Mouse (Mus musculus) gastrocnemius, adult 18-20 months (tissue): ENCODE results near the gene Olfr381. TPM values are rescaled to one million over a fixed set of nuclear protein-coding genes. Genes with fewer than 3 reads are reported as not detected.
"Not testable (repeated sequence)": the region's sequence is repeated elsewhere in the genome, so short reads cannot be mapped to it uniquely, and the experiment has no call there.

ENCODE experiments used
- DNase-seq: peaks from one replicate; pipeline ENCODE4 v3.0.0; 2021; ENCODE audit warnings: low spot score
- long read RNA-seq, 2 experiments: library from polyadenylated mRNA; stranded (forward); transcript quantifications; one replicate each; pipeline ENCODE4 v2.0.0; 2021
- total RNA-seq, 2 experiments: library from RNA; stranded (reverse); gene quantifications; 2 replicates each; pipeline ENCODE4 v1.2.3; 2021

The Olfr381 gene
- not detected for total RNA-seq
- long read RNA-seq, experiment 1, result 0 reads
- long read RNA-seq, experiment 2, result 0 reads

DNA sequence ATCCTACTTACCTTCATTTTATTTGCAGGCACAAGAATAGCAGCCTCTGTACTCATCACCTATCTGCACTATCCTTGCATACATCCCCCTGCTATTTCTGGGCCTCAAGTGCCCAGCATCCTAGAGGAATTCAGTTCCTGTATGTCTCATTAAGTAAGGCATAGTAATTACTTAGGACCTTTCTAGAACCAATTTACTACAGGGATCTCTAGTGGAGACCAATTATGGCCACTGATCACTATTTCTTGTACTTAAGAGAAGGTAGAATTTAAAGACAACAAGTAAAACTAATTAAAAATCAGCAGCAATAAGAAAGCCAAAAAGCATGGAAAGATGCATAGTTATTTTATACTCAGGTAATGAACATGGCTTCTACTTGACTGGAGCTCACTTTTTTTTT is at the start of gene Olfr381:
Gene Olfr381 (minus strand): TSS at position 101 of the 400 bp plus-strand sequence.
- no peak for DNase-seq

DNA sequence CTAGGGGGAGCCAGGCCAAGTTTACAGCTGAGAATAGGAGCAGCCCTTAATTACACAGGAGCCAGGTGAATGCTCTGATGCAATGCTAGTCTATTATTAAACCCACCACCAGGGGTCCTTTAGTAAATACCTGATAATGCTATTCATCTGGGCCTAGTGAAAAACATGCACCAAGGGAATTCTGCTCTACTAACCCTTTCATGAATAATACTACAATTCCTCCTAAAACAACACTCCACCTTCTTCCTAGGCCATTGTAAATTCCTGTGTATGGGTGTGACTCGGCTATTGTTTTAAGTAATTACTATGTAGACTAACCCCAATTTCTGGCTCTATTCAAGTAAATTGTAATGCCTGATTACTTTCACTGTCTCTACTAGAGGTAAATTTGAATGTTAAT is 37.6 kb upstream of the Olfr381 start:
- not testable (repeated sequence) for DNase-seq

DNA sequence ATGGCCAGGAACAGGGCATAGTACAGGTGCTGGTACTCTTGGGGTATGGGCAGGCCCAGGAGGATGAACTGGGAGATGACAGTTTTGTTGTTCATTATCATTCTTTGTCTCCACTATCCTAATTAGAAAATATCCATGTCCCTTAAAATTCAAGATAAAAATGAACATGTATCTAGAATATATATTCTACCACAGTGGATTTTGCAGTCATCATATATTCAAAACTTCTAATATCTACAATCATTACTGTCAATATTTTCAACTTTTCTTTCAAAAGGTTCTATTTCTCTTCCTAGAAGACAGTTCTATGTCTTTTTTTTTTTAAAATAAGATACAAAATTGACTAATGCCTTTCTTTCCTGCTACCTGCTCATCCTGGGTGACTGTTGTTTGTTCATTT is 25.7 kb upstream of the Olfr381 start, which contains the start of gene Olfr382:
Gene Olfr382 (minus strand): TSS at position 101 of the 400 bp plus-strand sequence.
- no peak for DNase-seq

DNA sequence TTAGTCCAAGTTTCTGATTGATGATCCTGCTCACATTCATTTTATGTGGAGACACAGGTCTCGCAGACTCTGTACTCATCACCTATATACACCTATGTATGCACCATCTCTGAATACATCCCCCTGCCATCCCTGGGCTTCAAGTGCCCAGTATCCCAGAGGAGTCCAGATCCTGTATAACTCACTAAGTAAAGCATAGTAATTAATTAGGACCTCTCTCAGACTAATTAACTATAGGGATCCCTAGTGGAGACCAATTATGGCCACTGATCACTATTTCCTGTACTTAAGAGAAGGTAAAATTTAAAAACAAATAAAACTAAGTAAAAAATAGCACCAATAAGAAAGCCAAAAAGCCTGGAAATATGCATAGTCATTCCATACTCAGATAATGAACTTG is 34.0 kb downstream of the Olfr381 start, which contains the start of gene Olfr380:
Gene Olfr380 (minus strand): TSS at position 101 of the 400 bp plus-strand sequence.
- DNase-seq, result no peak

Other genes with a start within 250 kb of the Olfr381 start
- gene Trpv3, start 224.2 kb downstream of the Olfr381 start, total RNA-seq, result not detected
- gene Aspa, start 162.0 kb downstream of the Olfr381 start, total RNA-seq, result 1 to 10 TPM; 3.9 to 5.4 TPM
- not detected for gene Gm49340, start 161.9 kb downstream of the Olfr381 start, total RNA-seq
- not detected for gene Spata22, start 161.9 kb downstream of the Olfr381 start, total RNA-seq
- gene Olfr20, start 140.8 kb downstream of the Olfr381 start, total RNA-seq, result not detected
- gene Olfr376, start 120.4 kb downstream of the Olfr381 start, total RNA-seq, result not detected
- not detected for gene Olfr1, start 92.0 kb downstream of the Olfr381 start, total RNA-seq
- not detected for gene Olfr378, start 63.1 kb downstream of the Olfr381 start, total RNA-seq
- gene Olfr380, start 34.1 kb downstream of the Olfr381 start, total RNA-seq, result not detected
- gene Olfr382, start 25.6 kb upstream of the Olfr381 start, total RNA-seq, result not detected
- gene Olfr385, start 101.4 kb upstream of the Olfr381 start, total RNA-seq, result not detected
- gene Olfr384, start 107.0 kb upstream of the Olfr381 start, total RNA-seq, result not detected
- gene Zfp735, start 197.2 kb upstream of the Olfr381 start, total RNA-seq, result not detected